Mouse (Mus musculus) testis, postnatal 10 days (tissue): ENCODE measurements around the gene Tbc1d9.

Experiments used
- DNase-seq: peaks from one replicate; pipeline ENCODE4 v3.0.0; 2021; ENCODE audit warnings: low spot score

The Tbc1d9 gene

GRCm38 (mm10) chr8:83178228-83178742, 13.1 kb downstream of the Tbc1d9 start:
- DNase-seq = no peak

DNA sequence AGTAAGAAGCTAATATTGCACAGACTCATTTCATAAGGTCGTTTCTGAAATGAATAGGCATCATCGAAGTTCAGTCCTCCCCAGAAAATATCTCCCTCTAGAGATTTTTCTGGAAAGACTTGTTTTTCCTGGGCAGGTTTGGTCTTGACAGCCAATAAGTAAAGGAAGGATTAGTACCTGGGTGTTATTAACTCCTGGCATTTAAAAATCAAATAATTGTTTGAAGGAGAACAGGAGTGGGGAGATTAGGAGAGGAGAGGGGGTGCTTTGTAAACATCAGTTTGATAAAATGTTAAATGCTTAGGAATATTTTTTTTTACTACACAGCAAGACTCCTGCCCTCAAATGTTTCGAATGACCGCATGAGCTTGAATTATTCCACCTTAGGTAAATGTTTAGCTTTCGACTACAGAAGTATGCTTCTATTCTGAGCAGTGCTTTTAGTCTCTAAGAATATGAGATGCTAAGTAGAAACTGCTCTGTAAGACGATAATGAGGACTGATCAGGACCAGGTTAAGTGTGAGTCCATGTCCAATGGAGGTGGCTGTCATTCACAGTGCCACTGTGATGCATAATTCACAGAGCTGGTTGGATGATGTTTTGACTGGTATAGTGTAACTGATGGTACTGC, 16.8 kb downstream of the Tbc1d9 start:
- no peak for DNase-seq

DNA sequence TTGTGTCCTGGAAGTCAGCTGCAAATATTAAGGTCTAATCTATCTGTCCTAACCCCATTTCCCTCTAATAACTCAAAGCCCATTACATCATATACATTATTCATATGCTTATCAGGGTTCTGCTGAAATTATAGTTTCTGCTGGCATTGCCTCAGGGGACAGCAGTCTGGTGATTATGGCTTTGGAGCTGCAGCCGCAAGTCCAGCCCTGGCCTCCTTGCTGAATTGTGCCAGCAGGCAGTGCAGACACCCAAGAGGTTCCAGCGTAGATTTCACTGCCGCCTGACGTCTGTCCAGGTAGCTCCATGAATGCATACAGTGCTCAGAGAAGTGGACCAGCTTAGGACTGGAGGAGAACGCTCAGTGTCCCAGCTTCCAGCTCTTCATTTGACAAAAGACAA, 17.6 kb downstream of the Tbc1d9 start:
- DNase-seq = no peak

GRCm38 (mm10) chr8:83186376-83186775, 21.2 kb downstream of the Tbc1d9 start:
- no peak for DNase-seq

DNA sequence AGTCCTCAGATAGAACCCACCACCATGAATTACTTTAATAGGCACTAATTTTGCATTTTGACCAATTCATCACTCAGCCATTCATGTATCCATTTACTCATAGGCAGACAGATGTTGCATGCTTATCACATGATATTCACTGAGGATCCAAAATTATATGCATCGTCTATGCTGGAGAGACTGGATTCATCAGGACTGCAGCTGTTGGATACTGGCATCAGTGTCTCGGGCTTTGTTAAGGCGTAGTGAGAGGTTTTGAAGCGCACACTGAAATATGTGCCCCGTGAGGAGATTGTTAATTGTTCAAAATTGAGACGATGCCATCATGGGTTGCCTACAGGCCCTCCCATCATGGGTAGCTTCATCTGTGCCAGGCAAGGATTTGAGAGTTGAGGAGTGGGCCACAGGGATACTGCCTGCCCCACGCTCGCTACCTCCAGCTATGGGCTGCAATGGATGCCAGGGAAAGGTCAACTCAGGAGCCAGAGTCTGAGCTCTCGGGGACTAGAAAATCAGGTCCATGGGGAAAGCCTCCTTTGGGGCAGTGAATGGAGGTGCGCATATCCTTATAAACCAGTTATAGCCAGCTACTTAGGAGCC, 22.3 kb downstream of the Tbc1d9 start:
- DNase-seq = no peak

- DNase-seq = no peak
Measured at GRCm38 (mm10) chr8:83189538-83190095, 24.5 kb downstream of the Tbc1d9 start.

DNA sequence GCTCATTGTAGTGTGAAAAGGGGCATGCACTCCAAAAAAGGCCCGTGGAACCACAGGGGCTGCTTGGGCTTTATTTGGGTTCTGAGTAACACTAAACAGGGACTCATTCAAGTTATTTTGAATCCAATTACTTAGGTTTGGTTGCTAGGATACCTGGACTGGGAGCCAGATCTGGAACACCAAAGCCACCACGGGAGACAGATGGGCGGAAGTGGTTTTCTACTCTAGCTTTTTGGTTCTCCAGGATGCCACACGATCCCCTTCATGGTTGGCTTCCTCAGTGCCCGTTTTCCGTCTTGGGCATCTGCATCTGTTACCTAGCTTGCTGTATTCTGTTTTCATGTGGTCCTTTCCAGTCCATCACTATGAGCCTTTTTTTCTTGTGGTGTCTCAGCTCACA, 30.9 kb downstream of the Tbc1d9 start:
- DNase-seq = no peak

- DNase-seq = no peak
Measured at GRCm38 (mm10) chr8:83199715-83200114, 34.6 kb downstream of the Tbc1d9 start.

- DNase-seq = peak; percentile 55
Measured at GRCm38 (mm10) chr8:83200191-83201177, 35.3 kb downstream of the Tbc1d9 start.

DNA sequence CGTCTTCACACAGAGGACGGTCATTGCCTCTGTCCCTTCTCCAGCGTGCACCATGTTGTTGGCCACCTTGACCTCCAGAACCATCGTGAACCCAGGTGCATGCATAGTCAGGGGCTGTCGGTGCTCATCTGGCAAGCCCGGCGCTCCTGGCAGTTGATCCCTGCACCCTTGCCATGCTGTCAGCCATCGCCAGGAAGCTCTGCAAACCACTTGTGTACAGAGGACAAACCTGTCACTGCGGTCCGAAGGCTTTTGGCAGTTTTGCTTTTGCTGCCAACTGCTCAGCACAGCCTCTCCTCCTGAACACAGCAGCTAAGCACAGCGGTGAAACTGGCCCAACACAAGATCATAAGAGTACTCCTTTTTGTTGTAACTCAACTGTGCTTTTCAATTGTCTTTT, 37.8 kb downstream of the Tbc1d9 start:
- no peak for DNase-seq

GRCm38 (mm10) chr8:83205907-83206306, 40.8 kb downstream of the Tbc1d9 start:
- DNase-seq = no peak

GRCm38 (mm10) chr8:83209581-83209980, 44.4 kb downstream of the Tbc1d9 start:
- DNase-seq = no peak

- no peak for DNase-seq
Measured at GRCm38 (mm10) chr8:83210676-83211075, 45.5 kb downstream of the Tbc1d9 start.

- no peak for DNase-seq
Measured at GRCm38 (mm10) chr8:83215065-83215464, 49.9 kb downstream of the Tbc1d9 start.

DNA sequence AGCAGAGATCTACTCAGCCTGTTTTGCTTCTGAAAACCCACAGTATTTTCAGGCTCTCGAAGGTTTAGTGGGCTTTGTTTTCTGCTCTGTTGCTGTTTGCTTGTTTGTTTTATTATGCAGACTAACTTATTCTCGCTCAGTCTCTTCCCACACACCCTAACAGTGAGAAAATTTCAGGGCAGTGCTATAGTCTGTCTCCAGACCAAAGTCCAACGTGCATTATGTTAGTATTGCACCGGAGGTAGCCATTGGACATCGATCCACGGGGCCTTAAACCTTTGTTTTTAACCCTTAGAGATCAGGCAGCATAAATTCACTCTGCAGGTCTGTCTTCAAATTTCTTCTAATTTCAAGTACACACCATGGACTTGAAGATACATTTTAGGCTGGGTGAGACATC, 51.4 kb downstream of the Tbc1d9 start:
- DNase-seq = no peak

DNA sequence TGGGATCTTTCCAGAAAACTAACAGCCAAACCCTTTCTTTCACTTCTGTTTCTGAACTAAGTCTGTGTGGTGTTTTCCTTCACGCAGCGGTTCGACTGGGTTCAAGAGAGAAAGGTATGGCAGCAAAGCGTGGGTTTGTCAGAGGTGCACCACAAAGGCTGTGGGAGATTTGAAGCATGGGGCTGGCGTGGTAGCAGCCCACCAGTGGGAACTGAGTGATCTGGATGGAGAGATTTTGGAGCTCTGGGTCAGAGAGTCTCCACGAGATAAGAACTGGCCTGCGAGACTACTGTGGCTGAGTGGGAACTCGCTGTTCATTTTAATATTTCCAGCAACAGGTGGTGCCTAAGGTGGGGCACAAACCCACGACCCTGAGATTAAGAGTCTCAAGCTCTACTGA, 52.0 kb downstream of the Tbc1d9 start:
- no peak for DNase-seq

- DNase-seq = no peak
Measured at GRCm38 (mm10) chr8:83217891-83218290, 52.7 kb downstream of the Tbc1d9 start.

DNA sequence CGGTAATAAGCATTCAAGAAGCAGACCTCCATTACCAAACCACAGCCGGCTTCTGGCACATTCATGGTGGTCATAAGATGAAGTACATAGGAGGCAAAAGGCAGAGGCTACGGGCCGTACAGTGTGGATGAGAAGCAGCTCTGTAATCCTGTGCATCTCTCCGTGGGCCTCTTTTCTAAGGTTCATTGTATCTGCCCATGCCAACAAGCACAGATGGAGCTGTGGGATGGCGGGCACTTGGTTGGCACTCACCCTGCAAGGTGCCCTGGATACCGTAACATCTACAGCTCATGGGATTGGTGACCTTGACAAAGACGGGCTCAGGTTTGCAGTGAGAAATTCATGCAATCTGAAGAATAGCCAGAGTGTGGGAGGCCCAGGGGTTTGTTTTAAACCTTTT, 54.2 kb downstream of the Tbc1d9 start:
- DNase-seq = no peak

DNA sequence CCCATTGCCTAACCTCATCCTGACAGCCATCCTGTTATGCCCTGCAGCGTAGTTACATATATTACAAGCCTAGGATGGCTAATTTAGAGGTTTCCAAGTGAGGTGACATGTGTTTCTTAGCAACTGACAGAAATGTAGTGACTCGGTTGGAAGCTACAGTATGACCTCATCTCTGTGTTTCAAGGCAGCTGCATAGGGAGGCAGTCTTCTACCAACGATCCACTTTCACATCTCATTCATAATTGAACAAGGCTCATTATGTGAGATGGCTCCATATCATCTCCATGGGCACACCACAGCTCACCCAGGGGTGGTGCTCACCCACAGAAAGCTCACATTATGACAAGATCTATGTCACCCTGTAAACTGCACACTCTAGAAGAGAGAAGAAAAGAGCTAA, 55.6 kb downstream of the Tbc1d9 start:
- no peak for DNase-seq

GRCm38 (mm10) chr8:83224754-83225416, 59.7 kb downstream of the Tbc1d9 start:
- no peak for DNase-seq

- DNase-seq = no peak
Measured at GRCm38 (mm10) chr8:83225598-83225997, 60.4 kb downstream of the Tbc1d9 start.

GRCm38 (mm10) chr8:83227336-83227735, 62.2 kb downstream of the Tbc1d9 start:
- no peak for DNase-seq
